Mouse (Mus musculus) MEL (cell line): ENCODE data around the gene Spry2. TPM values are rescaled to one million over a fixed set of nuclear protein-coding genes. Genes with fewer than 3 reads are reported as not detected.

ENCODE experiments used
- DNase-seq: peaks from one replicate; pipeline ENCODE4 v3.0.0; 2011; ENCODE audit warnings: low read depth, low spot score
- H3K27ac ChIP-seq: 2 replicates; pipeline ENCODE4 v1.5.1; 2012; ENCODE audit warnings: low read depth, mild to moderate bottlenecking, control low read depth, low read length, moderate library complexity; ENCODE audit not compliant: control insufficient read depth
- H3K27me3 ChIP-seq, 2 experiments: fragments of 150-350 bp in 1 of 2; sonication (generic) in 1 of 2; 2 replicates each; pipeline ENCODE4 v1.6.1; 2012; ENCODE audit warnings: low read length in 2 of 2, mild to moderate bottlenecking in 2 of 2, improper control_type of control experiment in 1 of 2, moderate library complexity in 1 of 2; ENCODE audit not compliant: insufficient read depth in 2 of 2, control insufficient read depth in 1 of 2
- H3K36me3 ChIP-seq, 2 experiments: 2 replicates each; pipeline ENCODE4 v1.6.1; 2012 to 2014; ENCODE audit warnings: low read length in 2 of 2, improper control_type of control experiment in 1 of 2, inconsistent platforms in 1 of 2, mild to moderate bottlenecking in 1 of 2; ENCODE audit not compliant: insufficient read depth in 2 of 2, control insufficient read depth in 1 of 2
- H3K4me1 ChIP-seq, 2 experiments: fragments of 150-350 bp in 1 of 2; sonication (generic) in 1 of 2; 2 replicates each; pipeline ENCODE4 v1.6.1; 2012; ENCODE audit warnings: low read length in 2 of 2, improper control_type of control experiment in 1 of 2, mild to moderate bottlenecking in 1 of 2; ENCODE audit not compliant: insufficient read depth in 2 of 2, control insufficient read depth in 1 of 2
- H3K4me3 ChIP-seq, 2 experiments: fragments of 150-350 bp in 1 of 2; sonication (generic) in 1 of 2; 2 replicates each; pipeline ENCODE4 v1.5.1; 2012; ENCODE audit warnings: low read depth in 2 of 2, low read length in 2 of 2, mild to moderate bottlenecking in 2 of 2, moderate library complexity in 2 of 2, control low read depth in 1 of 2, improper control_type of control experiment in 1 of 2; ENCODE audit not compliant: control insufficient read depth in 1 of 2, insufficient read depth in 1 of 2
- H3K79me2 ChIP-seq: 2 replicates; pipeline ENCODE4 v1.6.1; 2012; ENCODE audit warnings: mild to moderate bottlenecking, low read length, moderate library complexity; ENCODE audit not compliant: control insufficient read depth, poor library complexity, insufficient read depth
- H3K9ac ChIP-seq: 2 replicates; pipeline ENCODE4 v1.6.1; 2012; ENCODE audit warnings: low read depth, mild to moderate bottlenecking, control low read depth, low read length, moderate library complexity; ENCODE audit not compliant: control insufficient read depth, poor library complexity, severe bottlenecking
- H3K9me3 ChIP-seq: fragments of 150-350 bp; sonication (generic); replicated peaks from 2 replicates; pipeline ENCODE4 v1.6.1; 2012; ENCODE audit warnings: mild to moderate bottlenecking, low read length, improper control_type of control experiment, moderate library complexity; ENCODE audit not compliant: insufficient read depth
- BHLHE40 ChIP-seq: IDR thresholded peaks from 2 replicates; pipeline ENCODE4 v1.6.1; 2012; ENCODE audit warnings: low read depth, mild to moderate bottlenecking, inconsistent platforms, low read length, improper control_type of control experiment, borderline replicate concordance
- CTCF ChIP-seq, 3 experiments: IDR thresholded peaks in 2 of 3; conservative IDR thresholded peaks in 1 of 3; 2 replicates each; pipeline ENCODE4 v1.5.1; 2011 to 2012; ENCODE audit warnings: low read length in 3 of 3, low read depth in 2 of 3, mild to moderate bottlenecking in 2 of 3, improper control_type of control experiment in 1 of 3, inconsistent platforms in 1 of 3, mixed read lengths in 1 of 3, moderate library complexity in 1 of 3; ENCODE audit not compliant: control insufficient read depth in 1 of 3, insufficient read depth in 1 of 3, poor library complexity in 1 of 3, severe bottlenecking in 1 of 3
- E2F4 ChIP-seq: IDR thresholded peaks from 2 replicates; pipeline ENCODE4 v1.6.1; 2011; ENCODE audit warnings: low read depth, low read length, improper control_type of control experiment, borderline replicate concordance
- ELF1 ChIP-seq: IDR thresholded peaks from 2 replicates; pipeline ENCODE4 v1.6.1; 2014; ENCODE audit warnings: low read depth, mild to moderate bottlenecking, inconsistent platforms, low read length, improper control_type of control experiment, moderate library complexity
- EP300 ChIP-seq, 2 experiments: IDR thresholded peaks; 2 replicates each; pipeline ENCODE4 v1.6.1; 2011; ENCODE audit warnings: improper control_type of control experiment in 2 of 2, low read length in 2 of 2, low read depth in 1 of 2, mild to moderate bottlenecking in 1 of 2
- ETS1 ChIP-seq: IDR thresholded peaks from 2 replicates; pipeline ENCODE4 v1.6.1; 2012; ENCODE audit warnings: low read depth, mild to moderate bottlenecking, inconsistent platforms, low read length, improper control_type of control experiment, moderate library complexity
- GABPA ChIP-seq: IDR thresholded peaks from 2 replicates; pipeline ENCODE4 v1.6.1; 2012; ENCODE audit warnings: low read depth, mild to moderate bottlenecking, inconsistent platforms, low read length, improper control_type of control experiment, moderate library complexity
- GATA1 ChIP-seq: IDR thresholded peaks from 2 replicates; pipeline ENCODE4 v1.6.1; 2011; ENCODE audit warnings: low read depth, low read length, improper control_type of control experiment
- HCFC1 ChIP-seq: IDR thresholded peaks from 2 replicates; pipeline ENCODE4 v1.6.1; 2012; ENCODE audit warnings: low read depth, mild to moderate bottlenecking, inconsistent platforms, low read length, improper control_type of control experiment, moderate library complexity
- JUND ChIP-seq: IDR thresholded peaks from 2 replicates; pipeline ENCODE4 v1.6.1; 2011; ENCODE audit warnings: low read depth, mild to moderate bottlenecking, improper control_type of control experiment, low read length
- KAT2A ChIP-seq: conservative IDR thresholded peaks from 2 replicates; pipeline ENCODE4 v1.6.1; 2012; ENCODE audit warnings: low read depth, low read length, improper control_type of control experiment, inconsistent platforms
- MAFK ChIP-seq: IDR thresholded peaks from 2 replicates; pipeline ENCODE4 v1.6.1; 2011; ENCODE audit warnings: low read depth, mild to moderate bottlenecking, low read length, improper control_type of control experiment, borderline replicate concordance
- MAX ChIP-seq: IDR thresholded peaks from 2 replicates; pipeline ENCODE4 v1.6.1; 2011; ENCODE audit warnings: low read length, improper control_type of control experiment
- MAZ ChIP-seq: IDR thresholded peaks from 2 replicates; pipeline ENCODE4 v1.6.1; 2012; ENCODE audit warnings: low read depth, mild to moderate bottlenecking, inconsistent platforms, low read length, improper control_type of control experiment
- NRF1 ChIP-seq: IDR thresholded peaks from 2 replicates; pipeline ENCODE4 v1.6.1; 2014; ENCODE audit warnings: low read depth, mild to moderate bottlenecking, inconsistent platforms, low read length, improper control_type of control experiment, moderate library complexity; ENCODE audit not compliant: poor library complexity, insufficient read depth, severe bottlenecking
- POLR2A ChIP-seq, 2 experiments: IDR thresholded peaks; 2 replicates each; pipeline ENCODE4 v1.6.1; 2011 to 2012; ENCODE audit warnings: low read length in 2 of 2, mild to moderate bottlenecking in 2 of 2, control low read depth in 1 of 2, improper control_type of control experiment in 1 of 2, low read depth in 1 of 2, moderate library complexity in 1 of 2; ENCODE audit not compliant: control insufficient read depth in 1 of 2, insufficient read depth in 1 of 2, poor library complexity in 1 of 2
- POLR2AphosphoS5 ChIP-seq: IDR thresholded peaks from 2 replicates; pipeline ENCODE4 v1.6.1; 2012; ENCODE audit warnings: low read depth, borderline replicate concordance, mild to moderate bottlenecking, inconsistent platforms, low read length, moderate library complexity, mixed read lengths
- RAD21 ChIP-seq: IDR thresholded peaks from 2 replicates; pipeline ENCODE4 v1.6.1; 2011; ENCODE audit warnings: mild to moderate bottlenecking, low read depth, low read length, improper control_type of control experiment
- SIN3A ChIP-seq: IDR thresholded peaks from 2 replicates; pipeline ENCODE4 v1.6.1; 2012; ENCODE audit warnings: low read length, improper control_type of control experiment, inconsistent platforms
- TAL1 ChIP-seq: IDR thresholded peaks from 2 replicates; pipeline ENCODE4 v1.6.1; 2012; ENCODE audit warnings: mild to moderate bottlenecking, inconsistent platforms, low read length, moderate library complexity, mixed read lengths
- TBP ChIP-seq: IDR thresholded peaks from 2 replicates; pipeline ENCODE4 v1.8.0; 2011; ENCODE audit warnings: low read depth, low read length, improper control_type of control experiment
- TCF12 ChIP-seq: IDR thresholded peaks from 2 replicates; pipeline ENCODE4 v1.6.1; 2014; ENCODE audit warnings: low read depth, mild to moderate bottlenecking, inconsistent platforms, low read length, improper control_type of control experiment, moderate library complexity
- UBTF ChIP-seq: IDR thresholded peaks from 2 replicates; pipeline ENCODE4 v1.6.1; 2012; ENCODE audit warnings: low read depth, mild to moderate bottlenecking, inconsistent platforms, low read length, improper control_type of control experiment, moderate library complexity, borderline replicate concordance; ENCODE audit not compliant: insufficient read depth
- USF1 ChIP-seq: IDR thresholded peaks from 2 replicates; pipeline ENCODE4 v1.6.1; 2014; ENCODE audit warnings: low read depth, mild to moderate bottlenecking, inconsistent platforms, low read length, improper control_type of control experiment, moderate library complexity
- USF2 ChIP-seq, 2 experiments: IDR thresholded peaks; 2 replicates each; pipeline ENCODE4 v1.6.1; 2011 to 2012; ENCODE audit warnings: improper control_type of control experiment in 2 of 2, low read length in 2 of 2, borderline replicate concordance in 1 of 2, inconsistent platforms in 1 of 2, low read depth in 1 of 2, mild to moderate bottlenecking in 1 of 2; ENCODE audit not compliant: insufficient read depth in 1 of 2
- ZKSCAN1 ChIP-seq: IDR thresholded peaks from 2 replicates; pipeline ENCODE4 v1.6.1; 2012; ENCODE audit warnings: low read depth, mild to moderate bottlenecking, inconsistent platforms, low read length, improper control_type of control experiment, moderate library complexity
- polyA plus RNA-seq, 2 experiments: library from polyadenylated mRNA; stranded (reverse) in 1 of 2; unstranded in 1 of 2; fragments of >175 nt in 1 of 2; fragments of >200 nt in 1 of 2; gene quantifications; 2 replicates each; pipeline versions ENCODE4 v1.2.1 to v1.2.4; 2012; ENCODE audit warnings: low replicate concordance in 2 of 2, low read depth in 1 of 2; ENCODE audit not compliant: insufficient read length in 2 of 2, insufficient read depth in 1 of 2, missing spikeins in 1 of 2
- total RNA-seq: library from RNA; depleted of rRNA; stranded (reverse); fragments of 300-350 nt; gene quantifications from 2 replicates; pipeline ENCODE4 v1.2.3, GENCODE M21; 2012

Gene Spry2
- total and polyA plus RNA-seq, 3 experiments = 0.07 TPM; not detected in 2

GRCm38 (mm10) chr14:105902807-105903206 is 6.2 kb upstream of the Spry2 start (continued):
- TF ChIP-seq UBTF (no peak), USF2 (IDR thresholded peaks at IDR 0.05; ENCODE audit: borderline replicate concordance in 1 of 2, insufficient read depth in 1 of 2, low read depth in 1 of 2, low read length in 2 of 2) (no peak), TCF12 (no peak), SIN3A (no peak)
- TF ChIP-seq, all 39 proteins: peak for 4

DNA sequence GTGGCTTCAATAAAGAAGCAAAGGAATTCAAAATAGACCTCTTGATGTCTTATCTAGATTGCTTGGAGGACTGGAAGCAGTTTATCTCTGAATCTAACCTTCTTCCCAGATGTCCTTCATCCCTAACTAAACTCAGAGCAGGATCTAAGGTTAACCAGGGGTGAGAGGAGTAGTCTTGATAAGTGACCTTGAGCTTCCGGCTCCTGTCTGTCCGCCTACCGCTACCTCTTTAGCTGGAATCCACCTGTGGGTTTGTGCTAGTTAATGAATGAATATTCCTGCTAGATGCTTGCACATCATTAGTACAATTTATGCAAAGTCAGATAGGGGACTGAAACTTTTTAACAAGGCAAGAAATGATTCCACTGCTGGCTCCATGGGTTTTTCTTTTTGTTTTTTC is 4.2 kb upstream of the Spry2 start:
- Histone ChIP-seq H3K4me3 (no peak overlapping the region), H3K27me3 (no peaks in the 10 kb centered on the region), H3K27ac (no peak overlapping the region), H3K4me1 (no peaks in the 10 kb centered on the region), H3K9ac (no peak overlapping the region), H3K36me3 (no peaks in the 10 kb centered on the region), H3K79me2 (no peaks in the 10 kb centered on the region), H3K9me3 (no peaks in the 10 kb centered on the region)
- TF ChIP-seq BHLHE40 (no peak), GATA1 (no peak), JUND (no peak), KAT2A (no peak), ZKSCAN1 (no peak), TCF12 (no peak), UBTF (no peak), ETS1 (no peak), MAZ (no peak), NRF1 (no peak), TBP (no peak), CTCF (IDR thresholded peaks at IDR 0.05 in 2 of 3, conservative IDR thresholded peaks at IDR 0.05 in 1 of 3; ENCODE audit: control insufficient read depth in 1 of 3, insufficient read depth in 1 of 3, low read depth in 2 of 3, low read length in 3 of 3, poor library complexity in 1 of 3, severe bottlenecking in 1 of 3) (no peak), USF1 (no peak), SIN3A (no peak), MAX (no peak), EP300 (IDR thresholded peaks at IDR 0.05; ENCODE audit: low read depth in 1 of 2, low read length in 2 of 2) (no peak)
- DNase-seq = no peak

GRCm38 (mm10) chr14:105899116-105899515 is 2.5 kb upstream of the Spry2 start:
- Histone ChIP-seq H3K4me1 (no peaks in the 10 kb centered on the region), H3K27ac (no peak overlapping the region), H3K4me3 (no peak overlapping the region), H3K27me3 (no peaks in the 10 kb centered on the region), H3K9ac (no peak overlapping the region)
- DNase-seq = no peak
- TF ChIP-seq POLR2A (IDR thresholded peaks at IDR 0.05; ENCODE audit: control insufficient read depth in 1 of 2, insufficient read depth in 1 of 2, low read depth in 1 of 2, low read length in 2 of 2, poor library complexity in 1 of 2) = no peak
- TF ChIP-seq HCFC1 = no peak
- TF ChIP-seq E2F4 = no peak
- TF ChIP-seq MAFK = no peak
- TF ChIP-seq ELF1 = no peak
- no peak for TF ChIP-seq POLR2AphosphoS5
- TF ChIP-seq RAD21 = no peak
- TF ChIP-seq BHLHE40 = no peak
- no peak for TF ChIP-seq USF1
- no peak for TF ChIP-seq GABPA
- TF ChIP-seq TAL1 = no peak
- TF ChIP-seq, all 39 proteins: peak for 0
- Histone ChIP-seq H3K79me2 (no peaks in the 10 kb centered on the region), H3K36me3 (no peaks in the 10 kb centered on the region), H3K9me3 (no peaks in the 10 kb centered on the region)
